Mouse (Mus musculus): Measurements from ENCODE around the gene Dnajc25.

The Dnajc25 gene

DNA sequence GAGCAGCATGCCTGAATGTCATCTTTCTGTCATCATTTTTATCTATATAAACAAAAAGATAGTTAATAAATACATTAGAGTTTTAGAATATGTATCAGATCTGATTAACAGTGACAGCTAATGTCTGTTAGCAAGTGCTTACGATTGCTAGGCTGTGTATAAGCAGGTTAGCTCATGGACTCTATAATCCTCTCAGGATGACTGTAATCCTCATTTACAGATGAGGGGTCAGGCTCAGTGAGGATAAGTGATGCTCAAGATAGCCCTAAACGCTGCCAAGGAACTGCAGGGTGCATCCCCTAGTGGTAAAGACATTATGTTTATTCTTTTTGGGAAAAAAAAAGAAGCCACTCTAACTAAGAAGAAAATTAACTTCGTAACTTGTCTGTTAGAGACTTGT lies 74.4 kb downstream of the Dnajc25 start:
- DNase-seq (ENCODE audit: low read depth, low spot score), result no peak

Data from mesoderm, embryonic 11.5 days (tissue).